Mouse (Mus musculus) liver, adult 2 months (tissue): ENCODE measurements around the gene Ncf1. TPM values are rescaled to one million over a fixed set of nuclear protein-coding genes. Genes with fewer than 3 reads are reported as not detected.

Experiments used
- DNase-seq: peaks from one replicate; pipeline ENCODE4 v3.0.0-alpha.2; 2011; ENCODE audit warnings: low read depth, low spot score; ENCODE audit errors: extremely low read depth
- H3K27ac ChIP-seq: fragments of 200-500 bp; replicated peaks from 2 replicates; pipeline ENCODE4 v1.5.1; 2012; ENCODE audit warnings: low read depth, mild to moderate bottlenecking, control low read depth, inconsistent platforms, low read length; ENCODE audit not compliant: insufficient read depth
- H3K27me3 ChIP-seq: fragments of 200-500 bp; 2 replicates; pipeline ENCODE4 v1.6.1; 2012; ENCODE audit warnings: mild to moderate bottlenecking, moderate library complexity, low read length, inconsistent platforms; ENCODE audit not compliant: control insufficient read depth, insufficient read depth
- H3K36me3 ChIP-seq: fragments of 200-500 bp; 2 replicates; pipeline ENCODE4 v1.6.1; 2012; ENCODE audit warnings: low read length, inconsistent platforms; ENCODE audit not compliant: control insufficient read depth, insufficient read depth
- H3K4me1 ChIP-seq: fragments of 200-500 bp; 2 replicates; pipeline ENCODE4 v1.6.1; 2011; ENCODE audit warnings: low read length; ENCODE audit not compliant: control insufficient read depth, insufficient read depth
- H3K4me3 ChIP-seq: fragments of 200-500 bp; 2 replicates; pipeline ENCODE4 v1.5.1; 2011; ENCODE audit warnings: low read depth, mild to moderate bottlenecking, control low read depth, low read length, moderate library complexity; ENCODE audit not compliant: insufficient read depth
- H3K79me2 ChIP-seq: fragments of 200-500 bp; 2 replicates; pipeline ENCODE4 v1.6.1; 2012; ENCODE audit warnings: inconsistent platforms, mild to moderate bottlenecking, low read length, moderate library complexity; ENCODE audit not compliant: control insufficient read depth, insufficient read depth
- H3K9ac ChIP-seq: fragments of 200-500 bp; 2 replicates; pipeline ENCODE4 v1.6.1; 2012; ENCODE audit warnings: low read depth, mild to moderate bottlenecking, control low read depth, inconsistent platforms, low read length
- CTCF ChIP-seq: fragments of 200-500 bp; IDR thresholded peaks from 2 replicates; pipeline ENCODE4 v1.5.1; 2011; ENCODE audit warnings: low read depth, low read length, control low read depth
- POLR2A ChIP-seq: fragments of 200-500 bp; IDR thresholded peaks from 2 replicates; pipeline ENCODE4 v1.6.1; 2011; ENCODE audit warnings: low read length, control low read depth; ENCODE audit not compliant: insufficient read depth; ENCODE audit errors: extremely low read depth
- WGBS: fragments of 180-500 bp; shearing (Covaris S2); methylation state at CpG from one replicate; pipeline ENCODE4 v1.1.7; 2018; 5-methylcytosine and 5-hydroxymethylcytosine counted together
- polyA plus RNA-seq: library from polyadenylated mRNA; depleted of rRNA; stranded (reverse); fragments of >200 nt; gene quantifications from 2 replicates; pipeline ENCODE4 v1.2.3, GENCODE M21; 2012
- total RNA-seq: library from RNA; depleted of rRNA; stranded (reverse); fragments of >200 nt; gene quantifications from 2 replicates; pipeline ENCODE4 v1.2.3, GENCODE M21; 2014

Ncf1 gene
- total and polyA plus RNA-seq, 2 experiments = 2.9 to 3.3 TPM

GRCm38 (mm10) chr5:134271421-134271820 is 42.0 kb upstream of the Ncf1 start:
- H3K79me2 ChIP-seq = no peaks in the 10 kb centered on the region
- no peak overlapping the region for H3K27ac ChIP-seq
- peaks cover 36% of the 10 kb centered on the region for H3K36me3 ChIP-seq
- peaks cover 4% of the 10 kb centered on the region; the same call in 1 of the 2 replicates for H3K4me1 ChIP-seq
- no peak overlapping the region for H3K9ac ChIP-seq
- no peaks in the 10 kb centered on the region for H3K27me3 ChIP-seq
- WGBS = 78% methylated on average over 11 of the region's 11 CpGs
- H3K4me3 ChIP-seq = no peak overlapping the region
- no peak for TF ChIP-seq CTCF
- no peak for TF ChIP-seq POLR2A
- DNase-seq = no peak

DNA sequence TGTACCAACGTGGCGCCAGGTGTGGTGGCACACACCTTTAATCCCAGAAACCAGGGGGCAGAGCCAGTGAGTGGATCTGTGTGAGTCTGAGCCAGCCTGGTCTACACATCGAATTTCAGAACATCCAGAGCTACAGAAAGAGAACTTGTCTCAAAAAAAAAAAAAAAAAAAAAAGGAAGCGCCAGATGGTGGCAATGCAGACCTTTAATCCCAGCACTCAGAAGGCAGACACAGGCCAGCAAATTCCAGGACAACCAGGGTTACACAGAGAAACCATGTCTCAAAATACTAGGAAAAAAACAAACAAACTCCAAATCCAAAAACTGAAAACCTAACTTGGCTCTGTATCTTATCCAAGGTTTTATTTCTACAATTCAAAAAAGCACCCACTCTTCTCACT is 41.1 kb upstream of the Ncf1 start:
- no peaks in the 10 kb centered on the region for H3K27me3 ChIP-seq
- 73% methylated on average over 4 of the region's 4 CpGs for WGBS
- no peak overlapping the region for H3K4me3 ChIP-seq
- peaks cover 39% of the 10 kb centered on the region for H3K36me3 ChIP-seq
- no peak overlapping the region for H3K9ac ChIP-seq
- H3K27ac ChIP-seq = 0 out of 2 replicates have a peak overlapping the region, but pooled peaks have one; percentile 12
- H3K79me2 ChIP-seq = no peaks in the 10 kb centered on the region
- DNase-seq = peak; percentile 23
- peaks cover 4% of the 10 kb centered on the region; the same call in 1 of the 2 replicates for H3K4me1 ChIP-seq
- TF ChIP-seq POLR2A = no peak
- no peak for TF ChIP-seq CTCF

GRCm38 (mm10) chr5:134269751-134270150 is 40.3 kb upstream of the Ncf1 start:
- peak; percentile 41 for DNase-seq
- 89% methylated on average over 5 of the region's 5 CpGs for WGBS
- H3K27ac ChIP-seq = no peak overlapping the region
- H3K4me3 ChIP-seq = no peak overlapping the region
- no peaks in the 10 kb centered on the region for H3K79me2 ChIP-seq
- no peaks in the 10 kb centered on the region for H3K27me3 ChIP-seq
- no peak overlapping the region for H3K9ac ChIP-seq
- TF ChIP-seq CTCF (no peak), POLR2A (no peak)
- peaks cover 45% of the 10 kb centered on the region for H3K36me3 ChIP-seq
- no peaks in the 10 kb centered on the region for H3K4me1 ChIP-seq

GRCm38 (mm10) chr5:134268751-134269150 is 39.3 kb upstream of the Ncf1 start:
- Histone ChIP-seq H3K9ac (no peak overlapping the region), H3K27me3 (no peaks in the 10 kb centered on the region), H3K79me2 (no peaks in the 10 kb centered on the region), H3K4me3 (no peak overlapping the region), H3K27ac (no peak overlapping the region), H3K36me3 (peaks cover 46% of the 10 kb centered on the region), H3K4me1 (no peaks in the 10 kb centered on the region)
- 97% methylated on average over 8 of the region's 8 CpGs for WGBS
- TF ChIP-seq POLR2A (no peak), CTCF (no peak)
- no peak for DNase-seq

DNA sequence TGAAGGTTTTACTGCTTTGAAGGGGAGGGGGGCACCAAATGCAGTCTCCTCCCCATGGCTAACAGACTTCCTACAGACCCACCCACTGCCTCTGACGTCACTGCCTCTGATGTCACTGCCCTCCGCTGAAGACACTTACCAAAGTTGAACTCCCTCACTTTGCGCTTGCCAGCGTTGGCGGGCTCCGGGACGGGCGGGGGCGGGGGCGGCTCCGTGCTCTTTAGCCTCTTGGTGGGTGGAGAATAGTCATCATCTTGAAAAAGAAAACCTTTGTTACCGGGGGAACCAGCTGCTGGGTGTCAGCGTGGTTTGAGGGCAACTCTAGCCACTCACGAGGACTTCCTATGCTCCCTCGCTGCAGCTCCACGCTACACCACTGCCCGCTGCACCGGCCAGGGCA is 37.0 kb upstream of the Ncf1 start:
- H3K27ac ChIP-seq = no peak overlapping the region
- no peak overlapping the region for H3K4me3 ChIP-seq
- TF ChIP-seq CTCF = no peak
- TF ChIP-seq POLR2A = no peak
- 87% methylated on average over 18 of the region's 18 CpGs for WGBS
- H3K79me2 ChIP-seq = no peaks in the 10 kb centered on the region
- no peaks in the 10 kb centered on the region for H3K4me1 ChIP-seq
- H3K9ac ChIP-seq = no peak overlapping the region
- no peak for DNase-seq
- H3K36me3 ChIP-seq = peaks cover 48% of the 10 kb centered on the region
- H3K27me3 ChIP-seq = no peaks in the 10 kb centered on the region

- H3K4me3 ChIP-seq = no peak overlapping the region
- H3K27ac ChIP-seq = no peak overlapping the region
- no peak overlapping the region for H3K9ac ChIP-seq
- H3K4me1 ChIP-seq = no peaks in the 10 kb centered on the region
- peaks cover 54% of the 10 kb centered on the region for H3K36me3 ChIP-seq
- WGBS = 89% methylated on average over 2 of the region's 2 CpGs
- no peaks in the 10 kb centered on the region for H3K79me2 ChIP-seq
- no peaks in the 10 kb centered on the region for H3K27me3 ChIP-seq
- DNase-seq = no peak
- no peak for TF ChIP-seq CTCF
- no peak for TF ChIP-seq POLR2A
These were observed 36.5 kb upstream of the Ncf1 start for GRCm38 (mm10) chr5:134265890-134266289.
